Mouse (Mus musculus): ENCODE measurements around the gene R3hcc1l. TPM values are rescaled to one million over a fixed set of nuclear protein-coding genes. Genes with fewer than 3 reads are reported as not detected.

R3hcc1l gene
- 22.9 and 24.8 TPM in 2 replicates for polyA plus RNA-seq (2016; fragmentation: Nextera tagmentation; extraction: Ambion mirVana)

DNA sequence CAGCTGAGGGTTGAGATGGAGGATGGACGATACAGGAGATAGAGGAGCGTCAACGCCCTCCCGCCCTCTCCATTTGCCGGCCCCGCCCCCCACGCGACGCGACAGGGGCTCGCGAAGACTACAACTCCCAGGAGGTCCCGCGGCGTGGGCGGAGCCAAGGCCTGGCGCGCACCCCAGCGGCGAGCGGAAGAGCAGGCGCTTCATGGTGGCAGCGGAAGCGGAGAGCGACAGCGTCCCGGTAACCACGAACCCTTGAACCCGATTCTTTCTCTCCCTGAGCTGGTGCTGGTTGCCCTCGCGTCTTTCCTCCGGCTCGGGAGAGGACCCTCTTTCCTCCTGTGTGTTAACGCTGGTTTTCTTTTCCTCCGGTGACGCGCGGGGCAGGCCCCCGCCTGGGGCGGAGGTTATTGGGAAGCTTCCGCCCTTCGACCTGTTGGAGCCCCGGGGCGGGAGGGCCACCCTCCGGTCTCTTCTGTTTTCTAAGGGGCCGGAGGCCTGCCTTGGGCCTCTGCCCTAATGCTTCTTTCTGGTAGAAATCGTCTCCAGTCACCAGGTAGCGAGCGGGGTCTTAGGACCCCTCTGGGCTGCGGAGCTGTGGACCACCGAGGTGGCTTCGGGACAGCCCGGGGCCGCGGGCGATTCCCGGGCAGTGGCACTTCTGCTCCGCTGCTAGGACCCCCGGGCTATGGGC is at the start of gene R3hcc1l:
Gene R3hcc1l, plus strand, starts transcription at position 140 of the 691 bp plus-strand sequence.
- Histone ChIP-seq H3K9me3 (no peaks in the 10 kb centered on the region), H3K36me3 (replicated peaks) (no peaks in the 10 kb centered on the region), H3K4me2 (peak within 1 kb of the TSS; percentile 81), H3K4me1 (peaks cover 14% of the 10 kb centered on the region), H3K9ac (peak within 1 kb of the TSS; percentile 82), H3K27me3 (peaks cover 8% of the 10 kb centered on the region; the same call in 1 of the 2 replicates), H3K27ac (peak within 1 kb of the TSS; percentile 61; the same call in 1 of the 2 replicates), H3K4me3 (replicated peaks) (peak within 1 kb of the TSS; percentile 84)
- under 1% methylated on average over 58 of the region's 59 CpGs for WGBS
- peak; percentile 95 for ATAC-seq (ENCODE audit: low FRiP score)

DNA sequence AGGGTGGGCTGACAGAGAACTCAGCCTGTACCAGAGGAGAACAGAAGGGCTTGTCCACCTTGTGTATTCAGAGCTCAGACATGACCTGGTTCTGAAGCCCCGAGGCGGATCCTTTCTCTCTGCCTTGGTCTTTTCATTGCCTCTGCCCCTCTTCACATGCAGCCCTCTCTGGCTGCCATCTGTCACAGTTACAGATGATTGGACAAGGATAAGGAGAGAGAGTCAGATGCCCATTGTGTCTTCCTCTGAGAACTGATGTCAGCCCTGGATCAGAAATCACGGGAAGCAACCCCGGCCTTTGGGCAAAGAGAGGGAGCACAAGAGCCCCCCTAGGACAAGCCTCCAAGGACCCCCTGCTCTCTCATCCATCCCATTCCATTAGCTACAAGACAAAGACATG is 47.0 kb upstream of the R3hcc1l start:
- H3K27me3 ChIP-seq: 0 out of 2 replicates have a peak, but pooled peaks cover 7% of the 10 kb centered on the region
- no peaks in the 10 kb centered on the region for H3K9me3 ChIP-seq
- H3K9ac ChIP-seq: no peak overlapping the region
- WGBS: 74% methylated on average over 4 of the region's 4 CpGs
- no peak overlapping the region for H3K27ac ChIP-seq
- no peak overlapping the region for H3K4me2 ChIP-seq
- H3K36me3 ChIP-seq (replicated peaks): no peaks in the 10 kb centered on the region
- no peak for ATAC-seq (ENCODE audit: low FRiP score)
- no peak overlapping the region for H3K4me3 ChIP-seq (replicated peaks)
- no peaks in the 10 kb centered on the region; the same call in 1 of the 2 replicates for H3K4me1 ChIP-seq

DNA sequence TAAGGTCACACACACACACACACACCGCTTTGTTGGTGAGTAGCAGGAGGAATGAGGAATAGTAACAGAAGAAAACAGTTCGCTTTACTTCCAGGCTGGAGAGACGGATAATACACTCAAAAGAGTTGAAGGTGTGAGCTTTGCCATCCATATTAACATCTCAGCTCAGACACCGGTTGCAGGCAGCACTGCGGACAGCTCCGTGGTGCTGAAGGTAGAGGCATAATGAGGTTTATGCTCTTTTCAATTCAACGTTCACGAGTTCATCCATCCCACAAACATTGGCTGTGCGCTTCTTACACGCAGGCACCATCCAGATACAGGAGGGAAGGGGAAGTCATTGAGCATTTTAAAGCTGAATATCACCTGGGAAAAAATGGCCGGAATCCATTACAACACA is 45.7 kb upstream of the R3hcc1l start:
- no peak for ATAC-seq (ENCODE audit: low FRiP score)
- Histone ChIP-seq H3K4me2 (no peak overlapping the region), H3K9ac (no peak overlapping the region), H3K4me3 (replicated peaks) (no peak overlapping the region), H3K4me1 (no peaks in the 10 kb centered on the region; the same call in 1 of the 2 replicates), H3K27me3 (0 out of 2 replicates have a peak, but pooled peaks cover 7% of the 10 kb centered on the region), H3K27ac (no peak overlapping the region), H3K9me3 (no peaks in the 10 kb centered on the region), H3K36me3 (replicated peaks) (no peaks in the 10 kb centered on the region)
- WGBS: 34% methylated on average over 11 of the region's 11 CpGs

DNA sequence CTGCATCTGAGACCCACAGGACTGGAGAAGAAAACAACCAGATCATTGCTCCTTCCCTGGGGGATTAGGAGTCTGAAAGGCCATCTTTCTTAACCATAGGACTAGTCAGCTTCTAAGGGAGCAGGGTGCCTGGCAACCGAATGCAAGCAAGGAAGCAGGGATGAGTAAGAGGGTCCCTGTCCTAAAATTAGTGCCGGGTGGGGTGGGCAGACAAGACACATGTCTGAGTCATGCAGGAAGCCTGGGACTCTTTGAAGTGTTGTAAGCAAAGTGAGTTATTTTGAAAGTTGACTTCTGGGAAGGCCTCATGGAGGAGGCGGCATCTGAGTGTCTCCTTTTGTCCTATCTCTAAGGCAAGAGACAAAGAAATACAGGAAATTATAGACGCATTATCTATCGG is 40.8 kb upstream of the R3hcc1l start:
- H3K27me3 ChIP-seq: 0 out of 2 replicates have a peak, but pooled peaks cover 7% of the 10 kb centered on the region
- no peaks in the 10 kb centered on the region for H3K9me3 ChIP-seq
- 85% methylated on average over 5 of the region's 5 CpGs for WGBS
- H3K4me2 ChIP-seq: no peak overlapping the region
- no peaks in the 10 kb centered on the region for H3K4me1 ChIP-seq
- no peak overlapping the region for H3K27ac ChIP-seq
- H3K9ac ChIP-seq: no peak overlapping the region
- no peak overlapping the region for H3K4me3 ChIP-seq (replicated peaks)
- ATAC-seq (ENCODE audit: low FRiP score): no peak
- H3K36me3 ChIP-seq (replicated peaks): no peaks in the 10 kb centered on the region

DNA sequence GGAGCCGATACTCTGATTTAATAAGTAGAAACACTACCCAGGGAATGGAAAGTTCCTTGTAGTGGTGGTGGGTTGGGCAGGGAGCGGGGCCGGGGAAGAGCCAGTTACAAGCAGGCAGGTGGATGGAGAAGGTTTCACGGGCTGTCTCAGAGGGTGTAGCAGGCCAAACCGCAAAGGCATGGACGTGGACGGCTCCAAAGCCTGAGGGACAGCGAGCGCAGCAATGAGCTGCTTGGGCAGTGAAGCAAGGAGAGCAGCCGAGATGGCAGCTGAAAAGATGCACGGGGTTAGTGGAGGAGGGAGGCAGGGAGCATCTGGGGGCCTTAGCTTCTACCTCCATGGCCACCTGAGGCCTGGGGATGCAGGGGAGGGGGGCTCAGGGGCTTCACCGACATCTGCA is 40.3 kb upstream of the R3hcc1l start:
- Histone ChIP-seq H3K27me3 (0 out of 2 replicates have a peak, but pooled peaks cover 7% of the 10 kb centered on the region), H3K4me3 (replicated peaks) (no peak overlapping the region), H3K4me2 (no peak overlapping the region), H3K36me3 (replicated peaks) (no peaks in the 10 kb centered on the region), H3K27ac (no peak overlapping the region), H3K9me3 (no peaks in the 10 kb centered on the region), H3K9ac (no peak overlapping the region), H3K4me1 (no peaks in the 10 kb centered on the region)
- no peak for ATAC-seq (ENCODE audit: low FRiP score)
- WGBS: 54% methylated on average over 12 of the region's 12 CpGs

DNA sequence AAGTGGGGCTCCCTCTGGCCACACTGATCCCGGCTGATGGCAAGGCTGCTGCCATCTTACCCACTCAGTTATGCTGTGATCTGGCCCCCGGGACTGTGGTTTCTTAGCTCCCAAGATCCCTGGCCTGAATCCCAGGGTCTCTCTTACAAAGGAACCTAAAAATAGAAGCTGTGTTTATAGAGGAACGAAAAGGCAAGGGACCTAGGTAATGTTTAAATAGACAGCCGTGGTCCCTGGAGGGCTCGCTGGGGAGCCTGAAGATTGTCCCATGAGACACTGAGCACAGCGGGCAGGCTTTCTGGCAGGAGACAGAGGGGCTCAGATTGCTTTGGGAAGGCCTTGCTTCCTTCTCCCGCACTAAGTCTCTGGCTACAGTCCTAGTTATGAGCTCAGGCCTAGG is 33.1 kb upstream of the R3hcc1l start:
- H3K4me3 ChIP-seq (replicated peaks): no peak overlapping the region
- 69% methylated on average over 7 of the region's 7 CpGs for WGBS
- H3K27ac ChIP-seq: no peak overlapping the region
- no peak for ATAC-seq (ENCODE audit: low FRiP score)
- no peaks in the 10 kb centered on the region for H3K27me3 ChIP-seq
- no peak overlapping the region for H3K4me2 ChIP-seq
- no peaks in the 10 kb centered on the region for H3K36me3 ChIP-seq (replicated peaks)
- no peaks in the 10 kb centered on the region for H3K4me1 ChIP-seq
- H3K9me3 ChIP-seq: no peaks in the 10 kb centered on the region
- H3K9ac ChIP-seq: no peak overlapping the region

DNA sequence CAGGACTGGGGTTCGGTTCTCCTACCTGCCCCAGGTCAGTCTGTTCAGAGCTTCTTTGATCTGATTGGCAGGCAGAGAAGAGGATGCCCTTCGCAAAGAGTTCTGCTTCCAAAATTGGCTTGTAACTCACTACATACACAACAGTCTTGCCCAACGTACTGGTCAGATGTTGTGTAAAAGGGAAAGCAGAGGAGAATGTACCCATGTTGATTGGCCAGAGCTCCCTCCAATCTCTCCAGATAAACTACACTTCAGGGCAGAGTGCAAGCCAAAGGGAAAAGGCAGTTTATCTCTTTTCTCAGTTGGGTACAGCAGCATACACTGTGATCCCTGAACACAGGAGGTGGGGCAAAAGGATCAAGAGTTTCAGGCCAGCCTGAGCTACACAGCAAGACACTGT is 31.3 kb upstream of the R3hcc1l start:
- no peaks in the 10 kb centered on the region for H3K4me1 ChIP-seq
- WGBS: 88% methylated on average over 3 of the region's 3 CpGs
- no peak overlapping the region for H3K27ac ChIP-seq

DNA sequence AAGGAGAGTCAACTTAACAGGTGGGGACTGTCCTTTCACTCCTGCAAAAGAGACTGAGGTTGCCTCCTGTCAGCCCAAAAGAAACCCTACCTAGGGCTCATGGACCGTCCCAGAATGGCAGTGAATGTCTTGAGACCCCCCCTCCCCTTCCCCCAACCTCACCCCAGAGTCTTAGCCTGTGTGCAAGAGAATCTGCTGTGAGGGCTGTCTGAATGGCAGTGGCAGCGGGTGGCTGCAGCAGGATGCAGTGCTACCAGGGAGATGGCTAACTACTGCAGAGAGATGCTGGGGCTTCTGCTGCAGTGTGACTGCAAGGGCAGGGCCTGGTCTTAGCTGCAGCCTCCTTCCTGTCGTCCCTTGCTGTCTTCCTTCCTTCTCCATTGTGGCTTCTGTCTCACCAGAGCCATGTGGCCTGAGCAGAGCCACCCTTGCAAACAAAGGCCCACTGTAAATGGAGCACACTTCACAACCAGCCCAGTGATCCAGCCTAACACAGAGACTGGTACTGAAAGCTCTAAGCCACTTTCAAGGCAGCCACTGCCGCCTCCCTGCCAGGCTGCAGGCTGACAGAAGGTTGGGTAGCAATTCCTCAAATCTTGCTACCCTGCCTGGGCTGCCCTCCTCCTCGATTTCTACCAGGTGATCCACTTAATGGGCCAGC is 25.2 kb upstream of the R3hcc1l start:
- H3K27me3 ChIP-seq: no peaks in the 10 kb centered on the region
- no peak overlapping the region for H3K9ac ChIP-seq
- peaks cover 12% of the 10 kb centered on the region; the same call in 1 of the 2 replicates for H3K4me1 ChIP-seq
- WGBS: 25% methylated on average over 5 of the region's 5 CpGs
- no peaks in the 10 kb centered on the region for H3K36me3 ChIP-seq (replicated peaks)
- no peak overlapping the region for H3K27ac ChIP-seq
- H3K9me3 ChIP-seq: no peaks in the 10 kb centered on the region
- no peak for ATAC-seq (ENCODE audit: low FRiP score)
- no peak overlapping the region for H3K4me3 ChIP-seq (replicated peaks)
- H3K4me2 ChIP-seq: no peak overlapping the region

More for the DNA sequence above, 31.3 kb upstream of the R3hcc1l start:
- ATAC-seq (ENCODE audit: low FRiP score): no peak
- H3K27me3 ChIP-seq: no peaks in the 10 kb centered on the region
- no peak overlapping the region for H3K4me3 ChIP-seq (replicated peaks)
- no peak overlapping the region for H3K4me2 ChIP-seq
- H3K9me3 ChIP-seq: no peaks in the 10 kb centered on the region
- H3K9ac ChIP-seq: no peak overlapping the region
- no peaks in the 10 kb centered on the region for H3K36me3 ChIP-seq (replicated peaks)

DNA sequence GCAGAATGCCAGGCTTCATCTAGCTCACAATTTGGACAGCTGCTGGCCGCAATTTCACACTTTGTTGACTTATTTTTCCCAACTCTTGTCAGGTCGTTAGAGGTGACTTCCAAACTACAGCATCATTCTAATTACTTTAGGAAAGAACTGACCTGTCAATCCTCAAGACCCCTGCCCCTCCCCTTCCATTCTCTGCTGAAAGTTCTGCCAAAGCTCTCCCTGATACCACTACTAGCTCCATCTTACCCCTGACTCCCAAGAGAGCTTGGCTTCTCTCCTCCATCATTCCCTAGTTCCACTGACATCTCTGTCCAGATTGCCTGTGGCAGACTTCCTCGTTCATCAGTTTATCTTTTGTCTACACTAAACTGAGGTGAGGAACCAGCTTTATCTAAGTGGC is 14.4 kb upstream of the R3hcc1l start:
- H3K27me3 ChIP-seq: no peaks in the 10 kb centered on the region

DNA sequence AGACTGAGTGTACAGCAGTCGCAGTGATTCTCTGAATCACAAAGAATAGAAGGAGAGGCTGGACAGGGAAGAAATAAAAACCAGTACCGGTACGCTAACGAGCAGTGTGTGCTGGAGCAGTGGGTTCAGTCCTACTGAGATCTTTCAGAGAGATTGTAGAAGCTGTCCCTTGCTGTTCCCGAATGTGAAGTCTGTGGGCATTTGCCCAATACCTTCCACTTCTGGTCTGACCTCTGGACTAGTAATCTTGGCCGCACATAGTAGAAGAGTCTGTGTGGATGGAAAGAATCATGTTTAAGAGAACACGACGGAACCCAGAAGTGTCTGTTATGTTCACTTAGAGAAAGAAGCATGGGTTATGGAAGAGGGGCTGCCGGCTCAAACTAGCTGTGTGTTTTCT is 8.9 kb upstream of the R3hcc1l start:
- no peak for ATAC-seq (ENCODE audit: low FRiP score)
- no peak overlapping the region for H3K4me3 ChIP-seq (replicated peaks)
- no peaks in the 10 kb centered on the region for H3K9me3 ChIP-seq
- no peaks in the 10 kb centered on the region for H3K4me1 ChIP-seq
- H3K9ac ChIP-seq: no peak overlapping the region
- no peak overlapping the region for H3K27ac ChIP-seq
- 76% methylated on average over 9 of the region's 9 CpGs for WGBS
- no peaks in the 10 kb centered on the region for H3K36me3 ChIP-seq (replicated peaks)
- H3K27me3 ChIP-seq: no peaks in the 10 kb centered on the region; the same call in 1 of the 2 replicates
- H3K4me2 ChIP-seq: no peak overlapping the region

More for the DNA sequence above, 14.4 kb upstream of the R3hcc1l start:
- no peaks in the 10 kb centered on the region for H3K36me3 ChIP-seq (replicated peaks)
- WGBS: 65% methylated on average over 3 of the region's 3 CpGs
- no peak overlapping the region for H3K27ac ChIP-seq
- H3K4me3 ChIP-seq (replicated peaks): no peak overlapping the region
- no peaks in the 10 kb centered on the region for H3K4me1 ChIP-seq
- no peak overlapping the region for H3K4me2 ChIP-seq
- H3K9me3 ChIP-seq: no peaks in the 10 kb centered on the region
- no peak for ATAC-seq (ENCODE audit: low FRiP score)
- no peak overlapping the region for H3K9ac ChIP-seq

DNA sequence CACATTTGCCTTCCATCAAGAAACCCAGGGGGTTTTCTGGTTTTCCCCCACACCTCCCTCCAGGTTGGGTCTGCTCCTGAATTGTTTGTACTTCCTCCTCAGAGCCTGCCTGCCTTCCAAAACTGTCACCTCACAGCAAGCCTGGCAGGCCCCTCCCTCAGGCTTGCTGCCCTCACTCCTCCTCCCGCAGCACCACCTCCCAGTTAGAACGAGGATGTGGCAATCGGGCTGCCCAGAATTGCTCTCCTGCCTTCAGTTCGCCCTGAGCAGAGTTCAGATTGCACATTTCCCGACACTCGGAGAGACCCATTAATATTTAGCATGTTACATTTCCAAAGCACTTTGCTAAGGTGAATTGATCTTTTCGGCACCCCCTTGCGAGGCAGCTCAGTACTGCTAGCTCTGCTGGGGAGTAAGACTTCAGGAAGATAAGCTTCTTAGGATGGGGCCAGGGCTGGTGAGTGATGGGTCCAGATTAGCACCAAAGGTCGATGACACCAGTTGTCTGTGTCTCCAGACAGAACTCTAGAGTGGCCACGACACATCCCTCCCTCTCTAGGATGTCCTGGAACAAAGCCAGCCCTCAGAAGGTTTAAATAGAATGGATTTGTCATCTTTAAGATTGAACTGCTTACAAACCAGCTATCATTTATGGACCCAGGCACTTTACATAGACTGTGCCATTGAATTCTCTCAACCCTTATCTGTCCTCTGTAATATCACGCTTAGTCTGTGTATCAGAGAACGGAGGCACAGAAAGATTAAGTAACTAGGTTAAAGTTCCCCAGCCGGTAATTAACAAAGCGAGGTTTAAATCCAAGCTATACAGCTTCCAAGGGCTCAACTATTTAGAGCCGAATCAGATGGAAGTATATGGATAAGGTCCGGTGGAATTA is 8.0 kb upstream of the R3hcc1l start:
- H3K4me3 ChIP-seq (replicated peaks): no peak overlapping the region
- no peak for ATAC-seq (ENCODE audit: low FRiP score)
- no peaks in the 10 kb centered on the region; the same call in 1 of the 2 replicates for H3K27me3 ChIP-seq
- no peaks in the 10 kb centered on the region for H3K9me3 ChIP-seq
- H3K36me3 ChIP-seq (replicated peaks): no peaks in the 10 kb centered on the region
- H3K9ac ChIP-seq: no peak overlapping the region
- H3K4me1 ChIP-seq: no peaks in the 10 kb centered on the region
- 69% methylated on average over 16 of the region's 16 CpGs for WGBS
- H3K4me2 ChIP-seq: no peak overlapping the region
- no peak overlapping the region for H3K27ac ChIP-seq

DNA sequence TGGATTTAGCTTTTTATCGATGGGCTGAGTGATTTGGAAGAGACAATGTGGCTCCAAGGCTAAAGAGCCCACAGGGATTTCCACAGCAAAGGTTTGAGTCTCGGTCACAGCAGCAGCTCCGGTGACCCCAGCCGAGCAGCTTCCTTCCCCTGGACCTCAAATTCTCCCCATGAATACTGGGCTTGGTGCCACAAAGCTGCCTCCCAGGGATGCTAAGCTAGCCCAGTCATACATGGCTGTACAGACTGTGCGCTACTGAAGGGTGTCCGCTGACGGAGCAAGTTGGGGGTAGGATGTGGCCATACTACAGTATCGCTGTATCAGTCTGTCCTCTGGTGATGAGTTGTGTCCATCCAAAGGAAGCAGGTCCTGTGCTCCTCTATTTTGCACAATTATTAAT is 2.9 kb upstream of the R3hcc1l start:
- Histone ChIP-seq H3K4me1 (peaks cover 13% of the 10 kb centered on the region), H3K27me3 (peaks cover 8% of the 10 kb centered on the region; the same call in 1 of the 2 replicates), H3K4me3 (replicated peaks) (no peak overlapping the region), H3K36me3 (replicated peaks) (no peaks in the 10 kb centered on the region), H3K4me2 (no peak overlapping the region), H3K27ac (no peak overlapping the region), H3K9me3 (no peaks in the 10 kb centered on the region), H3K9ac (no peak overlapping the region)
- 90% methylated on average over 8 of the region's 8 CpGs for WGBS
- no peak for ATAC-seq (ENCODE audit: low FRiP score)

All from forebrain, embryonic 12.5 days (tissue).